Mouse (Mus musculus) gastrocnemius, postnatal 36 days (tissue): ENCODE data around the gene Gas7. TPM values are rescaled to one million over a fixed set of nuclear protein-coding genes. Genes with fewer than 3 reads are reported as not detected.

ENCODE experiments used
- DNase-seq, 2 experiments: peaks; one replicate each; pipeline ENCODE4 v3.0.0; 2022
- intact Hi-C: fragments of 180-260 bp; cut with DNase I; formaldehyde crosslinking; loops from one replicate; pipeline ENCODE4 v1.15.1; 2025
- total RNA-seq, 2 experiments: library from RNA; stranded (reverse); gene quantifications; 2 replicates each; pipeline ENCODE4 v1.2.3; 2021

Gas7 gene
- total RNA-seq, 2 experiments from 2014 or later: 6.9 to 10.2 TPM

DNA sequence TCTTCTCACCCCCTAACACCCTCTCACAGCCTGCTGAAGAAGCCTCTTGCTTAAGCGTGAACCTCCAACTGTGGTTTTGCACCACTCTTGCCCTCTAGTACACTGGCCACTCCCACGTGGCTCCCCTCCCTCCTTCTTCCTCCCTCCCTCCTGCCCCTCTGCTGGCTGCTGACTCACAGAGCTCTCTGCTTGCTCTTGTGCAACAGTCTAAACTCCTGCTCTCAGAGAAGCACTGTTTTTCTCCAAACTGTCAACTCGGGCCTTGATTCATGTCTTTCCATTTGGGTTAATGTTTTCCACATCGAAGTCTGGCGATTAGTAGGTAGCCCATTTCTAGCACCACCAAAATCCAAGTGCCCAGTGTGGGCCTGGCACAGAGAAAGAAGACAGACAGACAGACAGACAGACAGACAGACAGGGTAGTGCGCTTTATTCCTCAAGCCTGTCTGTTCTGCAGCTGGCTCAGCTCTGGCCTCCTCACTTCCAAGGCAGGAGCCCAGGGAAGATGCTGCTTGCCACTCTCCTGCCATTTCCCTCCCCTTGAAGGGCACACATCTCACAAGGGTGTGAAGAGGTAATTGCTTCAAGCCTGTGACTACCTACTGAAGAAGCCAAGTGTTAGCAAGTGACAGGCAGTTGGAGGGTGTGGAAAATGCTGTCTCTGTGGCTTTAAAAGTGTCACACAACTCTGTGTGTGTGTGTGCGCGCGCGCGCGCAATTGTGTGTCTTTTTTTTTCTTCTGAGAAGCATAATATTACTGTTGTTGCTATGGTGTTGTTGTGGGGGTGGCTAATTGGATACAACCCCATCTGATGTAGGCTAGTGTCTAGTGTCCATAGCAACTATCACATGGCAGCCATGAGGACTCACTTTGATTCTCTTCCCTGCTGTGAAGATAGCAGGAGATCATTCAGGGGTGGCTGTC lies 71.6 kb downstream of the Gas7 start:
- intact Hi-C loops: no loop called here
- peak in 1 of 2 experiments; percentile 61 for DNase-seq

DNA sequence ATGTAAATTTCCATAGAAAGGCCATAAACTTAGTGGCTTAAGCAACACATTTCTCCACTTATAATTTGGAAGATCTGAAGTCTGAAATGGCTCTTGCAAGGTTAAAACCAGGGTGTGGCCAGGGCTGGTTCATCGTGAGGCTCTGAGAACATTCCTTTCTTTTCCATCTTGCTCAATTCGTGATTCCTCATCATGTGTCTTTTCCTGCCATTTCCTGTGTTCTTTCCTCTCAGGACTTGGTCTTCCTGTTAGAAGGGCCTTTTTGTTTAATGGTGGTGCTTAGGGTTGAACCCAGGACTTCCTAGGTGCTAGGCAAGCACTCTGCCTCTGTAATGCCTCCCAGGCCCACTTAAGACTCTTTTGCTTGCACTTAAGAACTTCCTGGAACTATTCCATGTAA lies 76.0 kb downstream of the Gas7 start:
- intact Hi-C loops: no loop called here
- no peak for DNase-seq

DNA sequence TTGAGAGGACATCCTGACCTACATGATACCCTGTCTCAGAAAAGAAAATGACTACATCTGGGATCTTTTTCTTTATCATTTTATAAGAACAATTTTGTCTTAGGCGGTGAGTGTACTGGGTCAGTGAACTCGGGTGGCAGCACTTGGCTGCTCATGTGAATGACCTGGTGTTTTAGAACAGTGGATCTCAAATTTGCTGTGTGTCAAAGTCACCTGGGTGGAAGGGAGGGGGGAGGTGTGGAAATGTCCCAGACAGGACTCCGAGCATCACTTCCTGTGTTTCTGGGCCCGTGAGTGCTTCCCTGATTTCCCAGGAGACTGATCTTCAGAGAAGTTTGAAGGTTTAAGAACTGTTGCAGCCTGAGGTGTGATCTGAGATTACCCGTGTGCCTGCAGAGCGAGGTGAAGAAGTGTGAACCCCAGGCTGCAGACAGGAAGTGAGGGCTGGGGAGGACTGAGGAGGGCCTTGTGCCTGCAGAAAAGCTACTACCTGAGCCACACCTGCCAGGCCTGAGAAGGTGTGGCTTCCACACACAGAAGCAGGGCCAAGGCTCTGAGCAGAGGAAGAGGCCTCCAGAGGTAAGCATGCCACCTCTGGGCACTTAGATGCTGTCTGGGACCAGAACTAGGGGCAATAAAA lies 76.8 kb downstream of the Gas7 start:
- intact Hi-C loops: no loop called here
- DNase-seq: no peak

DNA sequence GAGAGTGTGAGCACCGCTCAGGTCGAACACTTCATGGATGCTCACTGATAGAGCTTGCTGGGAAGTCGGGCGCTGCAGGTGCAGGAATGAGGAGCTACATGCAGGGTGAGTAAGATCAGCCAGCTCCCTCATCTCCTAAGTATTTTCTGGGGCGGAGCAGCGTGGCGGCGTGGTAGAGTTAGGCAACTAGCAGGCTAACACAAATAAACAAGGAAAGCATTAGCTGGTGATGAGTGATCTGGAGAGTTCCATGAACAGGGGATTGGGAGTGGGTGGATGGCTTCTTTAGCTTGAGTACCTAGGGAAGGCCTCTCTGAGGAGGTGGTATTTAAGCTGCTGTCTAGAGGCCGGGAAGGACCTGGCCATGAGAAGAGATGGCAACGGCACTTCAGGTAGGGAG lies 77.5 kb downstream of the Gas7 start:
- DNase-seq: no peak
- intact Hi-C loops: no loop called here

DNA sequence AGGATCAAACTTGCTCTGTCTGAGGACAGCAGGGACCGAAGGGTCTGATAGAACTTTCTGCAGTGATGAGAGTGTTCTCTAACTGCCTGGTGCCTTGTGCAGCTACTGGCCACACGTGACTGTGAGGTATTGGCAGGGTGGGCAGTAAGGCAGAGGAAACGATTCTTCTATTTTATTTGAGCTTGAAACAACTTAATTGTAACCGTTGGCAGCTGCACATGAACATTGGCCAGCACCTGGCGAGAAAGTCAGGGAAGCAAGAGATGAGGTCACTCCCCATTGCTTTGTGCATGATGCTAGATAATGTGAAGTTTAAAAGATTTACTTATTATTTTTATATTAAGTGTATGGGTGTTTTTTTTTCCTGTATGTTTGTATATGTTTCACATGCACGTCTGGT lies 77.9 kb downstream of the Gas7 start:
- DNase-seq: peak in 1 of 2 experiments; percentile 10
- intact Hi-C loops: no loop called here

DNA sequence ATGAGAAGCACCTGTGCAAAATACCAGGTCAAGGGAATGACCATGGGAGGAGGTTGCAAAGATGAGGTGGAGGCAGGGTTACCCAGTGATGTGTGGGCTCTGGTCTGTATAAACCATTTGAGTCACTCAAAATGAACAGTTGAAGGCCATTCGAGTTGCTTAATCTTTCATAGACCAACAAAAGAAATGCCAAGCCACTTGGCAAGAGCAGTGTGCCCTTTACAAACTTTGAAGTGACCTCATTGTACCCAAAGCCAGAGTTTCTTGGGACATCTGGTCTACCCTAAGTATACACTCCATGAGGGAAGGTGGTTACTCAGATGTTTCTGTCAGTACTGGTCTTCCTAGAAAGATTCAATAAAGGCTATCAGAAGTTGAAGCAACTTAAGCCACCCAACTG lies 80.5 kb downstream of the Gas7 start:
- intact Hi-C loops: no loop called here
- DNase-seq: no peak

DNA sequence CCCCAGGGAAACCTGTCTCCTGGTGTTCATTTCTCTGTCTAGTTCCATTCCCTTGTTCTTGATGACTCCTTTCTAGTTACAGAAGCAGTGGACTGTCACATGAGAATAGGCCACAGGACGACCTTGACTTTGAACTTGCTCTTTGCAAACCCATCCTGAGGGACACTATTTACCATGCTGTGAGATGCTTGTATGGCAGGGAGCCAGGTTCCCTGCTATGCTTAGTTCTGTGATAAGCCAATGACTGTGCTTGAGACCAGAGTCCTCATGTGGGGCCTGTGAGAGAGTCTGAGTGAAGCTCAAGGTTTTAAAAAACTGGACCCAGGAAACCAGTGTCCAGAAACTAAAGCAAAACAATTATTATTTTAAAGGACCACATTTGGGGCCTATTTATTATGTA lies 81.2 kb downstream of the Gas7 start:
- DNase-seq: no peak
- intact Hi-C loops: no loop called here

DNA sequence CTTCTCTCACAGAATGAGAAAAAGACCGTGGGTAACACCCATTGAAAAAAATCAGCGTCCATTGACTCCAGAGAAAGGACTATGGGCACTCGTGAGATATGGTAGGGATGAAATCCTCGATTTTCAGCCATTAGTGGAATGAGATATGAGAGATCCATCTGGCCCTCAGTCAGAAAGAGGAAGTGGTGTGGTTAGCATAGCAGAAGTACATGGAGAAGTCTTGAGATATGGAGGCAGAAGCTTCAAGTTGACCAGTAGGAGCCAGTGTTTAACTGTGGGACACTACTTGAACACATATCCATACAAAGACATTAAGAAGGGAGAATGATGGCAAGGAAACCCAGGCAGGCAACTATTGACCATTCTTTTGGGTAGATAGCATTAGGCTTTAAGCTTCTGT lies 82.1 kb downstream of the Gas7 start:
- intact Hi-C loops: no loop called here
- DNase-seq: no peak

DNA sequence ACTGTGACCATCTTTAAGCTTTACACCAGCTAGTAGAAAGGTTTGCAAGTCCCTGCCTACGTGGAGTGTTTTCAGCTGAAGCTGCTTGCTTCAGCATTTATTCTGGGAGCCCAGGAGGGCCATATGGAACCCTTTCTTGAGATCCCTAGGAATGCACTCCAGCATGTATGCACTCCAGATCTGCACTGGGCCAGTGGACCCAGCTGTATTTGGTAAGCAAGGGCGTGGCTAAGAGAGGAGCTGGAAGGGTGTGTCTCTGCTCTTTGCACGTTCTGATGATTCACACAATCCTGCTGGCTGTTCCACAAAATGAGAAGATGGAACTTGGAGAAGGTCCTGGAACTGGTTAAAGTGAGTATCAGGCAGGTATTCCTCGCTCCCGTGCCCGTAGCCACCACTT lies 83.3 kb downstream of the Gas7 start:
- intact Hi-C loops: no loop called here
- DNase-seq: peak in 1 of 2 experiments; percentile 15

DNA sequence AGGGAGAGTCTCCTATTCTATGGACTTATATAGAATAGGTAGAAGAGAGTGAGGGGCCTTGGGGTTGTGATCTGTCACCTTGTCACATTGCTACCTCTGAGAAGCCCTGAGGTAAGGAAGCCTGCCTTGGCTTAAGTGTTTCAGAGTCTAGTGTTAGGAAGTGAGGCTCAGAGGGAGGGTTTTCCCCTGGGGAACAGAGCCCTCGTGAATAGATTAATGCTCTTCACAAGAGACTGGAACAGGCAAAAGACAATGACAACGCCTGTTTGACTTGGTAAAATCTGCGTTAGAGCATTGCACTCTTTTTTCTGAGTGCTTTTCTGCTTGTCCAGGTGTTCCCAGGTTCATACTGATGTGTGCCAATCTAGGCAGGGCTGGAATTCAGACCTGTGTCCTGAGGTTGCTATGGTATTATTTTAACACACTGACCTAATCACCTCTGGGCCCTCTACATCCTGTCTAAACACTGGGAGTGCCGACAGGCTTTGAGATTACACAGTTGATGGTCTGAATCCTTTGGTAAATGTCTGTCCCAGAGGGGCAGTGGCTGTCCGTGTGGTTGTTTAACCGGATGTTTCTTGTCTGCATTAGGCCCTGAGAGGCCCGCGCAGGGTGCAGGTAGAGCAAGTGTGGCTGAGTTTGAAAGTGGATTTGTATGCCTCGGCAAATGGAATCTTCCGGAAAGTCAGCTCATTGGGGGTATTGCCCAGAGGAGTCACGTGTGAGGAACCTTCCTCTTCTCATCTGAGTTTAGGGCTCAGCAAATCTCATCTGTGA lies 89.6 kb downstream of the Gas7 start:
- intact Hi-C loops: no loop called here
- DNase-seq: no peak

DNA sequence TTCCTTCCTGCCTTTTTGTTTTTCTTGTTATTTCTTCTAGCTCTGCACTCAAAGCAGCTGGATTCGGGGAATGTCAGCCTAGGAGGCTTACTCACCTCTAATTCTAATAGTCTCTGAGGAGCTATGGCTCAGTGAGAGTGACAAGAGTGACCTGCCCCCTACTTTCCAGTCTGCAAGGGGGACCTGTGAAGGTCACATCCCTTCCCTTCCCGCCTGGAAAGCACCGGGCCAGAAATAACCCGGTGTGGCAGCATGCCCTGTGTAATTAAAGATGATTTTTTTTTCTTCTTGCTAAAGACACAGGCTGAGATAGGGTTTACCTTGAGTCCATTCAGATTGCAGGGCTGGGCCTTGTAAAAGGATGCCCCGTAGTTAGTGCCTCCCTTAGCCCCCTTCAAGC lies 91.3 kb downstream of the Gas7 start:
- intact Hi-C loops: no loop called here
- DNase-seq: no peak

DNA sequence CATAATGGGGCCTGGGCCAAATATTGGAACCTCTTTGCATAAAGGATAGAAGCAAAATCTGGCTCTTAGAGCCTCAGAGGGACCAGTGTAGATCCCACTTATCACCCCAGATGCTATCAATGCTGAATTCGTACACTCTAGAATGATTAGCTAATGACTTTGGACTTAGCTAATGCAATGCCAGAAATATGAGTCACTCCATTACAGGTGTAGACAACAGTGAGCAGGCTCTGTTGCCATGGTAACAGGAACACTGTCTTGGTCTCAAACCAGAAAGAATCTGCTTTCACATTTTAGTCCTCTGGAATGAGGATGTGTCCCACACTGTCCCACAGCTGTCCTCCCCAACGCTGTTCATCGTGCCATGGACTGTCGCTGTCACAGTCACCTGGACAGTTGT lies 94.1 kb downstream of the Gas7 start:
- intact Hi-C loops: no loop called here
- DNase-seq: no peak

DNA sequence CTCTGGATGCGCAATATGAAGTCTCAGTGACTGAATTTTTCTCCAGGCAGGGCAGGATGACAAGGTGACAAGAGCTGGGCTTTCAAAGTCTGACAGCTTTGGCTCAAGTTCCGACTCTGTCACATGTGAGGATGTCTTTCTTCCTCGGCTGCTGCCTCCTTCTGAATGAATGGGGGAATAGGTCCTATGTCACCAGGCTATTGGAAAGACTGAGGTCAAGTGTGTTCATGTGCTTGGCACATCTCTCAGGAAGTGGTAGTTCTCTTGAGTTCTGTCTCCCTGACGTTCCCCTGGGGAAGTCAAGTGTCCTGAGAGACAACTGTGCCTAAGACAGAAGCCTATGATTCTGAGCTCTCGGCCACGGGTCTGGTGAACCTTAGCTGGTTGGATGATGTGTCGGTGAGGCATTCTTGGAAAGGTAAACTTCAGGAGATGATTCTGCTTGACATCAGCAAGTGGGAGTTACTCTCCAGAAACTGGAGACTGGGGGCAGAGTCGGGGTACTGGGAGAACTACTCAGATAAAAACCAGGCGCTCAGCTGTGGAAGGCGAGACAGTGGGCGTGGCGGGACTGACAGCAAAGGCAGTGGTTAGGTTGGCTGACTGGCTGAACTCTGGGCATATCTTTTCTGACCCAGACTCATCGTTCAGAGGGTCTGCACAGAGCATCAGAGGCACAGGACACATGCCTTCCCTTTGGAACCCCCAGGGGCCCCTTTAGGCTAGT lies 94.7 kb downstream of the Gas7 start:
- no peak for DNase-seq
- intact Hi-C loops: no loop called here

DNA sequence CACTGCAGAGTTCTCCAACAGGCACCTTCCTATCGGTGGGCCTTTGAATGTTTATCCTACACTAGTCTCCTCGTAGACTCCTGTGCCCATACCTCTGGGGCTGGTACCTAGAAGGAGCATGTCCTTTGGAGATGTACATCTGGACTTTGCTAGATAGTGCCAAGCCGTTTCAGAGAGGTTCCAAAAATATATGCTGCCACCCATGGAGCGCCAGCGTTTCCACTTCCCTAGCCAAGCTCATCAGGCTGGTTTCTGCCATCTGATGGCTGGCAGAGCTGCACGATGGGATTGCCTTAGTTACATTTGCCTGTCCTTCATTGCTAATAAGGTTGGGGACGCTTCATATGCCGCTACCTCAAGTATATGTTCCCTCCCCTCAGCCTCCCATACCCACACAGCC lies 97.2 kb downstream of the Gas7 start:
- no peak for DNase-seq
- intact Hi-C loops: no loop called here

DNA sequence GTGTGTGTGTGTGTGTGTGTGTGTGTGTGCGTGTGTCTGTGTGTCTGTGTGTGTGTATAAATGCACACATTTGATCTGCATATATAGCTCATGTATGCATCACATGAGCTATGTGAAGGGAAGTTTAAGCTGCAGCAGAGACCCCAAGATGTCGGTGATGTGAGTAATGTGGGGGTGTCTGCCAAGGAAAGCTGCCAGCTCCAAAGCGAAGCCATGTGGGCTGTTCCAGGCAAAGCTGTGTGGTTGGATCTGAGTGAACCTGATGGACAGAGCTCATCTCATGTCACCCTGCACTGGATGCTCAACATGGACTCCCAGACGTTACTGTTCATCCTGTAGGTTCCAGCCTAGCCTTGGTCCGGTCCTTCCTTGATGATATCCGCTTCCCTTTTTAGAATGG lies 99.0 kb downstream of the Gas7 start:
- DNase-seq: no peak

DNA sequence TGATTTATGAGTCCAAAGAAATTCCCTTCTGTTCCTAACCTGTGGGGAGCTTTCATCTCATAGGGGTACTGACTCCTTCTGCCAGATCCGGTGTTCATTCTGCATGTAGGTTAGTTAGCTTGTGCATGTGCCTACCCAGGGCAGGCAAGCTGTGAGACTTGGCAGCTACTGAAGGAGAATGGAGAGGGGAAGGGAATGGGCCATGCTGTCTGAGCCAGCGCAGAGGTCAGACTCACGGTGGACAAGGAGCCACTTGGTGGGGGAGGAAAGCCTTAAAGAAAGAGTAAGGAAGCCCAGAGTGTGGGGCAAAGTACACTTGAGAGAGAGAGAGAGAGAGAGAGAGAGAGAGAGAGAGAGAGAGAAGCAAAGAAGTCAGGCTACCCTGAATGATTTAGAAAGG lies 101.1 kb downstream of the Gas7 start:
- intact Hi-C loops: no loop called here
- DNase-seq: no peak

More for the DNA sequence above, 99.0 kb downstream of the Gas7 start:
- intact Hi-C loops: no loop called here

DNA sequence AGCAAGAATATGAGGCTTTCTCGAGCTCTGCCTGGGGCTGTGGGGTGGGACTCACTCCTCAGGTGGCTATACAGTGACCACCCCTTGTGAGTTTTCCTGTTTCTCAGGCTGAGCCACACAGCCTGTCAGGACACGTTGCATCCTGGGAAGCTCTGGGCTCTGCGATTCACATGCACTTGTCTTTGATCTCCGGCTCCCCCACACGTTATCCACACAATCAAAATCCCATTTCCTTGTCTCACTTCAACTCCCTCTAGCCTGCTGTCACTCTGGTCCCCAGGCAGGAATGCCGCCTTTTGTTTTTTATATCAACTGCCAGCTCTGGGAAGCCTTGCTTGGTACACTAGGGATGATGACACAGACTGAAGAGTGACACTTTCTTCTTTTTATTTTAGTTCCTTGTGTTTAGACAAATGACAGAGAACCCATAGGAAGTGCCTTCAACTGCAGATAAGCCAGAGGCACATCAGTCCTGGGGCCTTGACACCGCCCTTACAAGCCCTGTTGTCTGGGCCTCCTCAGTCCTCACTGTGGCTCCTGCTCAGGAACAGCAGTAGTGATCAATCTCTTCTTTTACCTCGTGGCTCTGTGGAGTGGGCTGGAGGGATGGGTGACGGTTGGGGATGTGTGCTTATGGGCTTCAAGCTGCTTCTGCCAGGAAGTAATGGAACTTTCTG lies 103.7 kb downstream of the Gas7 start:
- no peak for DNase-seq
- intact Hi-C loops: no loop called here

DNA sequence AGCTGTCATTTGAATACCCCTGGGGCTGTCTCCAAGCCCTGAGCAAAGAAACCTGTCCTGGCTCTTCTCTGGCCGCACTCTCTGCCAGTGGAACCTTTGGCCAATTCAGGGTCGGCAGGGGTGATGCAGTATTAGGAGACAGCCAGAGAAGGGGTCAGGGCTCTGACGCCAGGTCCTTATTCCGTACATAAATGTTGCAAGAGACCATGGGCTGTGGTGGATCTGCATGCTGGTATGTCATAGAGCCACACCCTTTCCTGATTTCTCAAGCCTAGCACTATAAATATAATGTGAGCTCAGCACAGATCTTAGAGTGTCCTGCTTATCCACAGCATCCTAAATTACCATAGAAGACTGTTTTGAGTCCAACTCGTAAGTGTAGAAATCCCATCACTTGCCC lies 104.3 kb downstream of the Gas7 start:
- DNase-seq: no peak
- intact Hi-C loops: no loop called here

DNA sequence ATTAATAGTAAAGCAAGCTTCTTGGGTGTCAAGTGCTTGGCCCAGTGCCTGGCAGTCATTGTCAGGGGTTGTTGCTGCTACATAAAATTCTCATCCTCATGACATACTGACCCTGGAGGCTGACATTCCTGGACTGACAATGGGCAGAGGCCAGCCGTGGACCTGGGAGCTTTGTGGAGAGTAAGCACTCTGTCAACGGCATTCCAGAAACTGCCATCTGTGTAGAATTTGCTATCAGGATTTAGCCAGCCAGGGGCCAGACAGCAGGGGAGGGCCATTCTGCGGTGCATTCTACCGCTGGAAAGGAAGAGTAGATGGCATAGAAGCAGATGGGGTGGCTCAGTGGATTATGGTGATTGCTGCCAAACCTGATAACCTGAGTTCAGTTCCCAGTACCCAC lies 106.4 kb downstream of the Gas7 start:
- intact Hi-C loops: no loop called here

DNA sequence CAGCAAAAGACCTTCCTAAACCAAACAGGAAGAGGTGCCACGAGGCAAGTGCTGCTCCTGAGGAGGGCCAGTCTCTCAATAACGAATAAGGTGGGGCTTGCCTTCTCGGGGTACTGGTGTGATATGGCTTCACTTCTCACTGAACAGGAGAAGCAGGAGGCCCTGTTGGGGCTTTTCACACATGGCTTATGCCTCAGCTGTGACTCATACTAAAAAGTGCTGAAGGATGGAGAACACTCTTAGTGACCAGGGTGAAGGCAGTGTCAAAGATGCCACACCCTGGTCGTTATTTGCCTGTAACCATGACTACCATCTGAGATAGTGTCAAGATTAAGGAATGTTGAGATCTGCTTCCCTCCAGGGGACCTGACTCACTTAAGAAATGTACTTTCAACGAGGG lies 107.9 kb downstream of the Gas7 start:
- intact Hi-C loops: no loop called here
- DNase-seq: no peak

More for the DNA sequence above, 106.4 kb downstream of the Gas7 start:
- no peak for DNase-seq
